Mouse (Mus musculus): Measurements from ENCODE around the gene Tcl1b1.
"Not testable (repeated sequence)": the region's sequence is repeated elsewhere in the genome, so short reads cannot be mapped to it uniquely, and the experiment has no call there.

GRCm38 (mm10) chr12:105155286-105155685 is 4.2 kb upstream of the Tcl1b1 start:
- not testable (repeated sequence) for TF ChIP-seq CTCF (IDR thresholded peaks at IDR 0.05; ENCODE audit: extremely low read depth, insufficient read depth, insufficient read length, insufficient replicate concordance); POLR2A (IDR thresholded peaks at IDR 0.05; ENCODE audit: low read depth, low read length)

Data from spleen, adult 2 months (tissue).